Mouse (Mus musculus) brain, adult 2 months (tissue): Measurements from ENCODE around the gene Gpx4.
A peak's percentile ranks its signal among the peaks of the same experiment; 100 is the strongest.

ENCODE experiments used
- DNase-seq: peaks from one replicate; pipeline ENCODE4 v3.0.0; 2011; ENCODE audit warnings: low read depth, low spot score

The Gpx4 gene

DNA sequence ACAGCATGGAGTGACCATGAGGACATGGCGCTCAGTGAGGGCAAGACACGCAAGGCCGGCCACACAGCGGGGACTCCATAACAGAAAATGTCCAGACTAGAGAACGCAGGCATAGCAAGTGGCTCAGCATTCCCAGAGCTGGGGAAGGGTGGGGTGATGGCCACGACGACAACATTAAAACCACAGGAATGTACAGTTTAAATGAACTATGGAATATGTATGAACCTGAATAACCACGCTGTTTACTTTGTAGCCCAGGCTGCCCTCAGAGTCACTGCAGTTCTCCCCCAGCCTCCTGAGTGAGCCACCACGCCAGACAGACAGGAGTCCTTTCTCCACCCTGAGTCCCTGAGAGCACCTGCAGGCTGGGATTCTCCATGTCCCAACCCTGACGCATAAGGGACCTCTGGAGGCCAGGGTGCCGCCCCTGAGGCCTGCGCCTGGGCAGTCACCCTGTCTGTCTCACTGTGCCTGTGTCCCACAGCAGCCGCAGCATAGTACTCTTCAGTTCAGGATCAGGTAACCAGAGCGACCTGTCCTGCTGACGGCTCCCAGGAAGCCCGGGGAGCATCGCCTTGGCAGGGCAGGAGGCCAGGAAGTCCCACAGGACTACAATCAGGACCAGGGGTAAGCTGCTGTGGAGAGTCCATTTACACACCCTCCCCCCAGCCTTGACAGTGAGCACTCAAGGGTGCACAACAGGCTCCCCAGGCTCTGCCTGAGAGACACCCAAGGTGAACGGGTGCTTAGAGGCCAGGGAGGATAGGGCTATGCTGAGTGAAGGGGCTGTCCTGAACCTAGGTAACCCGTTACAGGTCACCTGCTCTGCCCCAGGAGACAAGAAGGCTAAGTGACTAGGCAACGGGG lies 25.9 kb downstream of the Gpx4 start:
- no peak for DNase-seq

DNA sequence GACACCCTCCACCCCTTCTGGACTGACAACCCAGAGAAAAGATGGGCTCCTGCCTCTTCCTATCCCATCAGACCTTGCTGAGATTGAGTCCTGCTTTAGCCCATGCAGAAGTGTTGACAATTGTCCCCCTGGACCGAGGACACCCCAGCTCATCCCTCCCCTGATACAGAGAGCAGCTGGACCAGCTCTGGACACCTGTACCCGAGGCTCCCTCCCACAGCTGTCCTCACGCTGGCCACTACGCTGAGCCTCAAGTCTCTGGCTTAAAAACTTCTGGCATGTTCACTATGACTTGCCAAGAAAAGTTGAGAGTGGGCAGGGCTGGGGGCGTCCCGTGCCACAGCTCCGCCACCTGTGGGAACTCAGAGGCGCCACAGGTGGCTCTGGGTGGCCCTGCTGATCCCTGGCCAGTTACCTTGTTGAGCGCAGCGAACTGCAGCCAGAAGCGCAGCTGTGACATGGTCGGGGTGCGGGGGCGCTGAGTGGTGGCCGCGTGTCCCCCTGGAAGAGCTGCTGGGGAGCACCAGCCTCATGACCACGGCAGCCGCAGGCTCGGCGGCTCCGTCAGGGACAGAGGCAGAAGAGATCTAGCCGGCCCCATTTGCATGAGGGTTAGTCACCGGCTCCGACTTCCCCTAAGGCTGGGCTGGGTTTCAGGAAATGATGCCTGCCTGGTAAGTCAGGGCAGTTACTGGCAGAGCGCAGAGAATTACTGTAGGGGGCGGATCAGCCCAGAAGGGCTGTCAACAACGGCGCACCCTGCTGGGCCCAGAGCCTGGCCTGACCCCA lies 28.0 kb downstream of the Gpx4 start:
- peak; percentile 83 for DNase-seq

GRCm38 (mm10) chr10:80075924-80076323 lies 29.0 kb downstream of the Gpx4 start:
- no peak for DNase-seq

- DNase-seq: no peak
These were observed 29.4 kb downstream of the Gpx4 start for GRCm38 (mm10) chr10:80076386-80076785.

- no peak for DNase-seq
These were observed 30.3 kb downstream of the Gpx4 start for GRCm38 (mm10) chr10:80077312-80077711.

- DNase-seq: no peak
These were observed 31.4 kb downstream of the Gpx4 start for GRCm38 (mm10) chr10:80078366-80078765.

GRCm38 (mm10) chr10:80080396-80081070 lies 33.6 kb downstream of the Gpx4 start:
- DNase-seq: no peak

DNA sequence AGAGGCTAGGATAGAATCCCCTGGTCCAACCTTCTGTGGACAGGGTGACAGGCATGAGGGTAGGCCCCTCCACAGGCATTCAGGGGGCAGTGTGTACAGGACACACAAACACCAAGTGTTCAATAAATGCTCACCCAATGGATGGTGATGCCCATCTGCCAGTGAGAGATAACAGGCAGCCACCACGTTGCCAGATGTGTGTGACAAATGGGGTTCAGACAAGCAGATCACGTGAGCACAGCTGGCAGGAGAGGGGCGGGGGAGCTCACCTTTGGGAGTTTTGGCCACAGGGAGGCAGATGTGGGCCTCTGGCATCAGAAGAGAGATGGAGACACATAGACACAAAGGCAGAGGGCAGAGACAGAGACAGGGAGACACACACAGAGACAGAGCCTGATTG lies 34.1 kb downstream of the Gpx4 start:
- DNase-seq: no peak

GRCm38 (mm10) chr10:80084817-80085487 lies 38.0 kb downstream of the Gpx4 start:
- peak; percentile 67 for DNase-seq

GRCm38 (mm10) chr10:80086847-80087246 lies 39.9 kb downstream of the Gpx4 start:
- DNase-seq: peak; percentile 27

DNA sequence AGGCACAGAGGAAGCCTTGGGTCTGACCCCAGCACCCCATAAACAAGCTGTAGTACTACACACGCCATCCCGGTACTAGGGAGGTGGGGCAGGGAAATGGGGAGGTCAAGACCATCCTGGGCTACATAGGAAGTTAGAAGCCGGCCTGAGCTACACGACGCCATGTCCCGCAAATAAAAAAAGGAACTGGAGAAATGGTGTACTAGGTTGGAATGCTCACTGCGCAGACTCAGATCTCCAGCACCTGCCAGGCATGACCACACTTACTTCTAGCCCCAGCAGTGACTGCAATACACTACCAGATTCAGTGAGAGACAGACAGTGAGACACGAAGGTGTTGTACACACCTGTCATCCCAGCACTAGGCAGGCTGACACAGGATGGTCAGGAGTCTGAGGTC lies 40.5 kb downstream of the Gpx4 start:
- no peak for DNase-seq

- DNase-seq: no peak
These were observed 42.2 kb downstream of the Gpx4 start for GRCm38 (mm10) chr10:80089146-80089545.

GRCm38 (mm10) chr10:80091527-80091926 lies 44.6 kb downstream of the Gpx4 start:
- DNase-seq: no peak

DNA sequence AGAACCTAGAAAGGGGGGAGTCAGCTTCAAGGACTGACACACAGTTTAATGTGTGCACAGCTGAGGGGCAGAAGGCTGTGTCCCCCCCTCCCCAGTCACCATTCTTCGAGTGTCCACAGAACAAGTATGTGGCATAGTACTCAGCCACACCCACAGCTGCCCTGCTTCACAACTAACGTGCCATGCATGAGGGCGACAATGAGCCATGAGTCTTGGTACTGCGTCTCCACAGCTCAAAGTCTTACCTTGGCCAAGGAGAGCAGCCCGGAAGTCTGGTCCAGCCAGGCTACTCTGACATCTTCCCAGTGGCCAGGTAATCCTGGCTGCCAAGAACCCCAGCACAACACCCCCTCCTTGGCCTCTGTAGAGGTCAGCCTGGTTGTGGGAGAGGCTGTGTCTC lies 45.7 kb downstream of the Gpx4 start:
- no peak for DNase-seq

DNA sequence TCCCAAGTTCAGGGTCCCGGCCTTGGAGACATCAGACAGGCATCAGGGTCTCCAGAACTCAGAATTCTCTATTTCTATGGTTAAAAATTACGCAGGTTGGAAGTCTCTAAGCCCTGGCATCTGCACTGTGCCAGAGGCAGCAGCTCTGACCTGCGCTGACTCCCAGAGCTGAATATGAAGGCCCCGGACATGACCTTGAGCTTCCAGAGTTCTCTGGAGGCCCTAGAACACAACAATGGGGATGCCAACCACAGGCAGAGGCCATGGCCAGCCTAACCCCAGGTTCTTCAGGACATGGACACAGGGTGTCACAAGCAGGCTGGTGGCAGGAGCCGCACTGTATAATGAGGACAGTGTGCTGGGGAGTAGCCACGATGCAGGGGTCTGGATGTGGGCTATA lies 47.1 kb downstream of the Gpx4 start:
- DNase-seq: no peak

GRCm38 (mm10) chr10:80094684-80095083 lies 47.7 kb downstream of the Gpx4 start:
- no peak for DNase-seq

- peak; percentile 58 for DNase-seq
These were observed 48.6 kb downstream of the Gpx4 start for GRCm38 (mm10) chr10:80095547-80095946.

GRCm38 (mm10) chr10:80097275-80097674 lies 50.3 kb downstream of the Gpx4 start:
- no peak for DNase-seq

GRCm38 (mm10) chr10:80098630-80099029 lies 51.7 kb downstream of the Gpx4 start:
- DNase-seq: no peak

- no peak for DNase-seq
These were observed 54.0 kb downstream of the Gpx4 start for GRCm38 (mm10) chr10:80100982-80101381.

DNA sequence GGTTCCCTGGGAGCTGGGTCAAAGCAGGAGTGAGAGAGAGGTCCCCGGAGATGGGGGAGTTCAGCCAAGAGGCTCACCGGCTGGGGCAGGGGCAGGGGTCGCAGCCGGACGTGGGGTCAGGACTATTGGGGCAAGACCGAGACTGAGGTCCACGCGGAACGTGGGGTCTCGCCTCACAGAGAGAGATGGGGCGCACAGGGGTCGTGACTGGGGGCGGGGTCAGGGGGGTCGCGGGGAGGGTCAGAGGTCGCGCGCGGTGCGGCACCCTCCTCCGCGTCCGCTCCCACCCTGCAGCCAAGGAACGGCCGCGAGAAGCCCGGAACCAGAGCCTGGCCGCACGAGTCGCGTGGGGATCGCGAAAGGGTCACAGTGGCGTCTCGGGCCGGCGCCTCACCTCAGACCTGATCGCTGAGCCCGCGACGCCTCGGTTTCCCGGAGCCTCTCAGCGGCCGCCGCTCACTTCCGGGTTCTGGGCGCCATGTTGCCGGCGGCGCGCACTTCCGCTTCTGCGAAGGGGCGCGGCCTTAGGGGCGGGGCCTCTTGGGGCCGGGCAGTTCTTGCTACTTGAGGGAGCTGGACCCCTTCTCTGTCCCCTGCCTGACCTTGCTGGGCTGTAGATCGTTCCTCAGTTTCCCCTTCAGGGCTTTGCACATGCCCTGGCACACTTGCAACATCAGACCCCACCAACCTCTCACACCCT lies 55.4 kb downstream of the Gpx4 start:
- peak; percentile 87 for DNase-seq
